Mouse (Mus musculus) kidney, adult 18-20 months (tissue): ENCODE measurements at regions not wholly inside any gene's neighbourhood (a gene's known extent, or its start where the extent isn't known, plus 50 kb on each side); places are given as distances from the start of the nearest gene placed in this dataset.

ENCODE experiments used
- DNase-seq: peaks from one replicate; pipeline ENCODE4 v3.0.0; 2021

- no peak for DNase-seq
Observed at GRCm38 (mm10) chr6:117427351-117428142, 259.2 kb downstream of the Cxcl12 start.

GRCm38 (mm10) chr6:117428441-117428840 lies 260.1 kb downstream of the Cxcl12 start:
- DNase-seq, result no peak

- DNase-seq, result no peak
Observed at GRCm38 (mm10) chr6:117430876-117431781, 262.8 kb downstream of the Cxcl12 start.

GRCm38 (mm10) chr6:117436851-117437250 lies 268.5 kb downstream of the Cxcl12 start:
- no peak for DNase-seq

GRCm38 (mm10) chr6:117437411-117438101 lies 269.2 kb downstream of the Cxcl12 start:
- no peak for DNase-seq

GRCm38 (mm10) chr6:117448652-117449051 lies 280.3 kb downstream of the Cxcl12 start:
- DNase-seq, result no peak

- DNase-seq, result no peak
Observed at GRCm38 (mm10) chr6:117451001-117451400, 282.7 kb downstream of the Cxcl12 start.

- DNase-seq, result no peak
Observed at GRCm38 (mm10) chr6:117460193-117460592, 291.9 kb downstream of the Cxcl12 start.

GRCm38 (mm10) chr6:117465165-117465564 lies 296.8 kb downstream of the Cxcl12 start:
- no peak for DNase-seq

- no peak for DNase-seq
Observed at GRCm38 (mm10) chr6:117465606-117466174, 297.4 kb downstream of the Cxcl12 start.

GRCm38 (mm10) chr6:117479376-117479775 lies 311.0 kb downstream of the Cxcl12 start:
- DNase-seq, result no peak

- DNase-seq, result no peak
Observed at GRCm38 (mm10) chr6:117480396-117480795, 312.1 kb downstream of the Cxcl12 start.

- no peak for DNase-seq
Observed at GRCm38 (mm10) chr6:117489161-117489560, 320.8 kb downstream of the Cxcl12 start.

GRCm38 (mm10) chr6:117489761-117490396 lies 321.5 kb downstream of the Cxcl12 start:
- no peak for DNase-seq

- no peak for DNase-seq
Observed at GRCm38 (mm10) chr6:117494971-117495370, 326.6 kb downstream of the Cxcl12 start.

- DNase-seq, result no peak
Observed at GRCm38 (mm10) chr6:117497337-117497736, 329.0 kb downstream of the Cxcl12 start.

- DNase-seq, result no peak
Observed at GRCm38 (mm10) chr6:117497904-117498303, 329.6 kb downstream of the Cxcl12 start.

- no peak for DNase-seq
Observed at GRCm38 (mm10) chr6:117502346-117502745, 334.0 kb downstream of the Cxcl12 start.

- DNase-seq, result no peak
Observed at GRCm38 (mm10) chr6:117504771-117505170, 336.2 kb upstream of the Zfp637 start.

GRCm38 (mm10) chr6:117505431-117505830 lies 335.5 kb upstream of the Zfp637 start:
- DNase-seq, result no peak

- DNase-seq, result no peak
Observed at GRCm38 (mm10) chr6:117506619-117507018, 334.4 kb upstream of the Zfp637 start.

GRCm38 (mm10) chr6:117508860-117509259 lies 332.1 kb upstream of the Zfp637 start:
- no peak for DNase-seq
